ENCODE assay signal across 10 mouse cellular contexts in the genomic region with DNA sequence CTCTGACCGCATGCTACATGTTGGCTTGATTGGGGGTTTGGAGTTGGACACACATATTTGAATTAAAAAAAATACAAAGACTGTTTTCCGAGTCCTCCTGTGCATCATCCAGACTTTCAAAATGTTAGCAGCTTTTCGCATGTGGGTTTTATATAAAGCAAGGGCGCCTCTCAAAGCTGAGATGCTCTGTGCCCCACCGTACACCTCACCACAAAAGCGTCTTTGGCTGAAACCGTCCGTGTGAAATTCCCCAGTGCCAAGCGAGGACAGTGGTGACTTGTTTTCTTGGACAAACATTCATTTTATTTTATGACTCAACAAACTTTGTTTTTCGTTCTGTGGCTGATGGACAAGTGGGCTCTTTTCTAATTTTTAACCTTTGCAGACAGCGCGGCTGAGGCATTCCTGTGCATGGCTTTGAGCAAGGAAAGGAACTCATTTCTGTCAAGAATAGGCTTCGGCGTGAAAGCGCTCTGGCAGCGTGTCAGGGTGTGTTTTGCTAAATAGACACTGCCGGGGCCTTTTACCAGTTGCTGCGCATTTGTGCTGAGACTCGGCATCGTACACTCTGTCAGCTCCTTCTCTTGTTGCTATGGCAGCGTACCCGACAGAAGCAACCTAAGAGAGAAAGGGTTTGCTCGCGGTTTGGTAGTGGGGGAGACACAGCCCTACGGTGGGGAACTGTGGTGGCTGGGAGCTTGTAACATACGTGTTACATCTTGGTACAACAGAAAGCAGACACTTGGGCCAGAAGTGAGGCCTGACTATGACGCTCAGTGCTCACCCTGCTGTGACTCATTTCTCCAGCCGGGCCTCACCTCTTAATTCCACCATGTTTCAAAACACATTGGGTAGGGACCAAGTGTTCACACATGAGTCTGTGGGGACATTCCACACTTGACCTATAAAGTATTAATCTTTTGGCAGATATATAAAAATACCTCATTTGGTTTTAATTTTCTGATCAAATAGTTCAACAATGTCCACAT.
DNase-seq lines count a peak whose midpoint lies in the region; ATAC-seq and TF ChIP-seq lines count a peak whose summit lies in the region.
"Had no signal": no experiment of that assay in that cellular context is flagged by ENCODE, and none has a peak within 500 bp of the region (broad histone marks: within the 10 kb centered on the region; RNA-seq: fewer than 3 reads in every experiment).

No protein-coding gene starts in this region.

- no peaks in the 10 kb centered on the region for H3K4me1 ChIP-seq in midbrain, embryonic 15.5 days
- H3K4me1 ChIP-seq in cerebellum, adult 2 months (ENCODE audit: control insufficient read depth, insufficient read depth, low read length) = no peaks in the 10 kb centered on the region
- H3K4me1 ChIP-seq: liver, embryonic 12.5 days had no signal

- no peaks in the 10 kb centered on the region for H3K36me3 ChIP-seq in midbrain, embryonic 15.5 days (replicated peaks)
- H3K36me3 ChIP-seq: liver, embryonic 12.5 days had no signal

- no peak overlapping the region for H3K9ac ChIP-seq in midbrain, embryonic 15.5 days
- H3K9ac ChIP-seq: liver, embryonic 12.5 days had no signal

- peak; percentile 65 for DNase-seq in NIH3T3 (ENCODE audit: low read depth)
- peak; percentile 61 for DNase-seq in R1 (ENCODE audit: low read depth, low spot score)
- DNase-seq in layer of hippocampus, adult 9-10 months (ENCODE audit: low spot score) = peak; percentile 6
- no peak for DNase-seq in spleen, postnatal 10 days (ENCODE audit: low spot score in 2 of 2)
- no peak for DNase-seq in thymus, postnatal 14 days
- no peak for DNase-seq in cerebellum, adult 2 months
- DNase-seq: thymus, postnatal 4 days had no signal

- no peaks in the 10 kb centered on the region for H3K9me3 ChIP-seq in midbrain, embryonic 15.5 days

- no peaks in the 10 kb centered on the region for H3K27me3 ChIP-seq in midbrain, embryonic 15.5 days (replicated peaks)
- no peaks in the 10 kb centered on the region for H3K27me3 ChIP-seq in cerebellum, adult 2 months (ENCODE audit: control insufficient read depth, insufficient read depth, low read length)
- H3K27me3 ChIP-seq: liver, embryonic 12.5 days; megakaryocyte, embryonic 14.5 days had no signal

- 69% methylated on average over 28 of the region's 28 CpGs for WGBS in midbrain, embryonic 15.5 days
- WGBS in cerebellum, adult 2 months = 54% methylated on average over 28 of the region's 28 CpGs

- TF ChIP-seq POLR2A in cerebellum, adult 2 months (IDR thresholded peaks at IDR 0.05; ENCODE audit: borderline replicate concordance, insufficient read depth, low read length) = no peak

- no peak overlapping the region for H3K4me3 ChIP-seq in midbrain, embryonic 15.5 days
- H3K4me3 ChIP-seq in cerebellum, adult 2 months (replicated peaks; ENCODE audit: insufficient read depth, low read depth, low read length) = no peak overlapping the region
- H3K4me3 ChIP-seq: liver, embryonic 12.5 days; megakaryocyte, embryonic 14.5 days had no signal

- no peak overlapping the region for H3K27ac ChIP-seq in midbrain, embryonic 15.5 days
- no peak overlapping the region for H3K27ac ChIP-seq in cerebellum, adult 2 months (ENCODE audit: insufficient read depth, low read length)
- H3K27ac ChIP-seq: liver, embryonic 12.5 days had no signal

- TF ChIP-seq CTCF in cerebellum, adult 2 months (IDR thresholded peaks at IDR 0.05; ENCODE audit: borderline replicate concordance, insufficient read depth, low read depth, low read length) = no peak

- no peak overlapping the region for H3K4me2 ChIP-seq in midbrain, embryonic 15.5 days
- H3K4me2 ChIP-seq: liver, embryonic 12.5 days had no signal

- peak; percentile 39; the same call in 1 of the 2 replicates for ATAC-seq in midbrain, embryonic 15.5 days (replicated peaks)
- ATAC-seq: liver, embryonic 12.5 days had no signal

Comparison
In these comparisons a context has a peak if more than half of its experiments do, and no peak if none do; other contexts are left out.
1. DNase-seq: peak in NIH3T3 (single experiment), R1 (single experiment) and layer of hippocampus, adult 9-10 months (single experiment); none in spleen, postnatal 10 days (0 of 2), thymus, postnatal 14 days (single experiment) and cerebellum, adult 2 months (0 of 2).